Mouse (Mus musculus) liver, embryonic 14.5 days (tissue): Measurements from ENCODE around the gene Rab11fip2.

Experiments used
- CTCF ChIP-seq: IDR thresholded peaks from 2 replicates; pipeline ENCODE4 v1.5.1; 2016; ENCODE audit warnings: antibody characterized with exemption, low read depth, control low read depth
- EP300 ChIP-seq: IDR thresholded peaks from 2 replicates; pipeline ENCODE4 v1.6.1; 2016; ENCODE audit warnings: antibody characterized with exemption, low read depth

GRCm38 (mm10) chr19:59877238-59877637, 66.2 kb downstream of the Rab11fip2 start:
- TF ChIP-seq CTCF: no peak
- no peak for TF ChIP-seq EP300
